Mouse (Mus musculus) gastrocnemius, postnatal 4 days (tissue): ENCODE measurements at regions not wholly inside any gene's neighbourhood (a gene's known extent, or its start where the extent isn't known, plus 50 kb on each side); places are given as distances from the start of the nearest gene placed in this dataset.

Experiments
- DNase-seq, 2 experiments: peaks; one replicate each; pipeline ENCODE4 v3.0.0; 2021 to 2022; ENCODE audit warnings: low spot score in 2 of 2, mixed read lengths in 2 of 2

DNA sequence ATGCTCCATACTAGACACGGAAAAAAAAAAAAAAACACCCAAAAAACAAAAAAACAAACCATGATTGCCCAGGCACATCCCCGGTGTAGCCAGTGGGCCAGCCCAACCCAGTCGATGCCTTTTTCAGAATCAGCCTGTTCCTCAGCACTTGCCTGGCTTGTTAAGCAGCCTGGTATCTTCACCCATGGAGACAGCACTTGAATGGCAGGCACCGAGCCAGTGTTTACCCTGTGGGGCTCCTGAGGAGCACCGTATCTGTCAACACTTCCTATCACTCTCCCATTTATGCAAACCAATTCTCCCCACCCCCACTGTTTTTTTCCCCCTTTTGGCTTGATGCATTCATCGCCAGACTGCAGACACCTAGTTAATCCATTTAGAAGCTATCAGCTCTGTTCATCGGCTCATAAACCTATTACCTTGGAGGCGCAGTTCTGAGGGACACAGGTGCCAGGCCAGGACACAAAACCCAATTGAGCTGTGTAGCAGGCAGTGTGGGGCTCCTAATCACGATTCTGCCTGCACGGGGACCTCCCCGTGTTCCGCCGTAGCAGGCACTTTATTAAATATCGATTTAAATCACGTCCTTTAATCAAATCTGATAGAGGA is 537.8 kb downstream of the Ofcc1 start:
- DNase-seq: no peak

DNA sequence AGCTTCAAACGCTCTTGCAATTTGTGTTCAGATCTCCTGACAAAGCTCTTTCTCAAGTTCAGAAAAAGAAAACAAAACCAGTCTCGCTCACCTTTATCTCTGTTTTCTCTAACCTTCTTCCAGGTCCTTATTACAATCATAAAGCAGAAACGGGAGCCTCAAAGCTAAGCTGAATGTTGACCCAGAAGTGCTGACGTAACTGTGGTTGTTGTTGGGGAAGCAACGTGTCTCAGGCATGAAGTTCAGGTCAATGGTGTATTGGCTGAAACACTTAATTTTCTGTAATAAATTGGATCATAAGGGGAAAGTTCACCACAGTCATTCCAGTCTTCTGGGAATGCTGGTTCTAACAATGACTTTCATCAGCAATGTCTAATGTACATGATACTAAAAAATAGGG is 586.7 kb downstream of the Ofcc1 start:
- no peak for DNase-seq

DNA sequence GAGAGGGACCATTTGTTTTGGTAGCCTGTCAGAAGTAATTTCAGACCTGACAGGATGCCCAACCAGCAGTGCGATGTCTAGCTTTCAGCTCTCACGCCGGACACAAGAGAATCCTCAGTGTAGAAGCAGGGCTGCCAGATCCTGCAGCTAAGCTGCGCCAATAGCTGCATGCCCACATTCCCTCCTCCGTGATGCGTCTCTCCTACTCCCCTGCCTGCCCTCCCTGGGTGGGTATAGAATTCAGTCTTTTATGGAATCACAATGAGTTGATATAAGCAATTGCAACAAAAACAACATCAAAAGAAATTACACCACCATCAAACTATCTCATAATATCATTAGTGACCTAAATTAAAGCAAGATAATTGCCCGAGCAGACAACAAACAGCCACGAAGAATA is 587.1 kb downstream of the Ofcc1 start:
- DNase-seq: no peak

- DNase-seq: no peak
Observed at GRCm38 (mm10) chr13:39769228-39769627, 592.0 kb downstream of the Ofcc1 start.

GRCm38 (mm10) chr13:39766897-39767296 is 594.4 kb downstream of the Ofcc1 start:
- DNase-seq: no peak
